Mouse (Mus musculus): ENCODE measurements around the gene Glipr1l1.
"Not testable (repeated sequence)": the region's sequence is repeated elsewhere in the genome, so short reads cannot be mapped to it uniquely, and the experiment has no call there.

The Glipr1l1 gene

DNA sequence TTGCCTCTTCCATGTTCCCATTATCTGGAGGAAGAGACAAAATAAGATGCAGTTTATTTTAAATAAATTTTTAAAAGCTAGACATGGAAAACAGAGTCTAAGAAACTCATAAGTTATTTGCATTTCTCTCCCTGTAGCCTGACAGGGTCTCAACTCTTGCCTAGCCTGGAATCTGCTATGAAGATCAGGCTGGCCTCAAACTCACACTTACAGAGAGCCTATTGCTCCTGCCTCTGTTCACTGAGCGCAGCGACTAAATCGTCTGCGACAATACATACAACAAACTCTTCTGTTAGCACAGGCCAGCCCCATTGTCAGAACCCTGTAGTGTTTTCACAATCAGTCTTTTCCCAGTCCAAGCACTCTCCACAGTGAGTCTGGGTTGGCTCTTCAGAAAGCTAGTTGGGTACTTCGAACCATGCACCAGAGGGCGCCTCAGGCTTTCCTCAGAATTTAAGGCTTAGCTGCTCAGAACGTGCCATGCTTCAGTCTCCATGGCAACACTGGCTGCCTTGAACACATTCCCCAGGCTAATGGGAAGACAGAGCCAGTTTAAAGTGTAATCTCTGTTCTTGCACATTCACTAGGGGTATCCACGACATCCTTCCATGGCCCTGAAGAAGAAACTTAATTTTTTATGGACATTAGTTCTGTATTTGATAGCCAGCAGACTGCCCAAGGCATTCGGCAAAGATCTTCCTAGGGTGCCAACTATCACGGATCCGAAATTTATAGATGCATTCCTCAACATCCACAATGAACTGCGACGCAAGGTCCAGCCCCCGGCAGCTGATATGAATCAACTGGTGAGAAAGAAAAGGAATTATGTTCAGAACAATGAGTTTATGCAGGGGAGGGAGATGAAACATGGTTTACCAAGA is at the start of gene Glipr1l1:
Gene Glipr1l1, plus strand, starts transcription at position 488 of the 881 bp plus-strand sequence.
- DNase-seq = peak; percentile 40

DNA sequence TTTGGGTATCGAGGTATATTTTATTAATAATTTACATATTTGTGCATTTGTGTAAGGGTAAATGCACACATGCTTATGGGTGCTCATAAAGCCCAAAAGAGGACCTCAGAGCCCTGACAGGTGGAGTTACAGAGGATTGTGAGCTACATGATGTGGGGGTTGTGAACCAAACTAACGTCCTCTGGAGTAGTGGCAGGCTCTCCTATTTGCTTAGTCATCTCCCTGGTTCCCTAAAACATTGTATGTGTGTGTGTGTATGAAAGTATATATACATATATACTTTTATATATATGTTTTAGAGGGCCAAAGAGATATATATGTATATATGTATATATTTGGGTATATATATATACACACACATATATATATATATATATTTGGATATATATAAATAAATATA is 36.4 kb upstream of the Glipr1l1 start:
- no peak for DNase-seq

DNA sequence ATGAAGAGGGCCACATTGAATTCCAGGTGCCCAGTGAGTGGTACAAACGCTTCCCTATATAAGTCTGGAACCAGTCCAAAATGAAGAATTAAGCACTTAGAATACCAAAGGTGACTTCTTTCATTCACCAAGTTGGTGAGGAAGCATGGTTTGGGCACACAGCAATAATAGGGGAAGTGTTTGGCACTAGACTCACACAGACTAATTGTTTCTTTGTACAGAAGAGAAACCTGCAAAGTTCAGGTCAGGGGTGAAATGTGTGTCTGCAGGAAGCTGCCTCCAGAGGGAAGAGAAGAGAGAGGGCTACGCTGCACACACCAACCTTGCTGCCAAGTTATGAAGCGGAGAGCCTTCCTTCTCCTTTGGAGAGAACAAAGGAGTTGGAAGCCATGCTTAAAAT is 31.3 kb upstream of the Glipr1l1 start:
- not testable (repeated sequence) for DNase-seq

DNA sequence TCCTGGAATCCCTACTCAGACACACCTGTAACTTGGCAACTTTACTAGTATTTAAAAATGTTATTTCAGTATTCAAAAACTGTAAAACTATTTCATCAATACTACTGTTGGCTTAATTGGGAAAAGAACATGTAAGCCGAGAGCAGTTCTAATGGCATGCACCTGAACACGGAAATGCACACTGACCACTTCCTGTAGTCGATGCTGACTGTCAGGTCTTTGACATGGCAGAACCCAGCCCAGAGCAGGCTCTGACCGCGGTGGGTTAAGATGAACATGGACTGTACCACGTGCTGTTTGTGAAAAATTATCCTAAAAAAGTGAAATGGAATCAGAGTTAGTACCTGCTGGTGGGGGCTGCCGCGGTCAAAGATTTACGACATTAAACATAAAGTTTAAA is 16.5 kb upstream of the Glipr1l1 start:
- not testable (repeated sequence) for DNase-seq

DNA sequence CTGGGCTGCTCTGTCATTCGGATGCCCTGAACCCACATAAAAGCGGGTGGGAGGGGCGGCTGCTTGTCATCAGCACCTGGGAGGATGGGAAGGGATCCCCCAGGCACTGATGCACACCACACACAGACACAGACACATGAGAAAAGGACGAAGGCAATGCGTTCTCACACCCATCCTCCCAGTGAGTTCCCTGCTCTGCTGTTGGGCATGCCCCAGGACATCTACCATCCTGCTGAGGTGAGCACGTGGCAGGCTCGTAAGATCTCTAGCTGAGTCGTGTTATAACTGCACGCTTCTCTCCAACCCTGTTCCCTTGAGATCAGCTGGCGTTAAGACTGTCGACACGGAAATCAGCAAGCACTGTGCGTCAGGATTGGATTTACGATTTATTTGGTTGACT is 15.7 kb upstream of the Glipr1l1 start:
- DNase-seq = not testable (repeated sequence)

DNA sequence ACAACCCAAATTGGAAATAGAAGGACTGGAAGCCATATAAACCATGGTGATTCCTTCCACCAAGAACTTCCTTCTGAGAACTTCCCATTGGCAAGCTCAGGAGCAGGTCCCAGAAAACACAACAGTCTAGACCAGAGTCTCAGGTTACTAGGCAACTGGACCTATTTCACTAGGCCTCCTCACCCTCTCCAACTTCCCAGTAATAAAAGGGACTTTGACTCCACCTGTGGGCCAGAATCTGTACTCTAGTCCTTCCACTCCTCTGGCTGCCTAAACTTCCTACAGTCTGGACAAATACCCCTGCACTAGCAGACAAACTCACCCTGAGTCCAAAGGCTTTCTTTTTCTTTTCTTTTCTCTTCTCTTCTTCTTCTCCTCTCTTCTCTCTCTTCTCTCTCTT is 8.8 kb upstream of the Glipr1l1 start:
- DNase-seq = no peak

DNA sequence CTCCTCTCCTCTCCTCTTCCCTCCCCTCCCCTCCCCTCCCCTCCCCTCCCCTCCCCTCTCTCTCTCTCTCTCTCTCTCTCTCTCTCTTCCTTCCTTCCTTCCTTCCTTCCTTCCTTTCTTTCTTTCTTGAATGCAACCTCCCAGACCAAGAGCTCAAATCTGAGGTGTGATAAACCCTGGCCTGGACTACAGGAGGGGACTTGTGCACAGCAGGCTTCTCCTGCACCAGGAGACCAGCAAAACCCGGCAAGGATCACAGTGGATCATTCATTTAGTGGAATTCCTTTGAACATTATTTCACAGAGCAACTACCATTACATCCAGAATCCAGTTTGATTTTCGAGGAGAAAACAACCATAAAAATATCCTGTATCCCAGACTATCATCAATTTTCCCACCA is 8.0 kb upstream of the Glipr1l1 start:
- not testable (repeated sequence) for DNase-seq

DNA sequence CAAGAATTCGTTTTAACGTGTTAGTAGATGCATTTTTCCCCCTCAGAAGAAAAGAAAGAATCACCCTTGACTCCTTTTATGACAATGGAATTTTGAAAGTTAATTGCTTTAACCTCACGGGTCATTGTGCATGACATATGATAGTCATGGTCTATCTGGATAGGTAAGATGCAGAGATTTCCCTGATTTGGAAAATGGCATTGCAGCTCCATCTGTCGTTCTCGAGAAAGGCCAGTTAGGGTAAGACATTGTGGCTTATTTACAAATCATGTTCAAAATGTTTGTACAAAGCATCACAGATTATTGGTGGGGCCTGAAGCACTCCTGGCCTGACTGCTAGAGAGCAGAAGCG is 570 bp downstream of the Glipr1l1 start:
- DNase-seq = not testable (repeated sequence)

DNA sequence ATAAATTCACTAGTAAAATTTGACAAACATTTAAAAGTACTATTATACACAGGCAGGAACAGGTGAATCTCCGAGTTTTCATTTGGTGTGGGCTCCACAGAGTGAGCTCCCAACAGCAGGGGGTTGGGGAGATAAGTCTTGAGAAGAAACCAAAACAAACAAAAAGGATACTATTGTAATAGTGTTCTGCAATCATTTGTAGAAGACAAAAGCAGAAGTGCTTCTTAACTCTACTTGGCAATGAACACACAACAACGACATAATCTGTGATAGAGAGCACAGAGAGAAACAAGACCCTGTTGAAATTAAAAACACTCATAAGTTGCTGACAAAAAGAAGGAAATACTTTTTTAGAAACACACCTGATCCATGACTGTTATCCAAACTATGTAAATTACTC is 20.1 kb downstream of the Glipr1l1 start:
- DNase-seq = no peak

DNA sequence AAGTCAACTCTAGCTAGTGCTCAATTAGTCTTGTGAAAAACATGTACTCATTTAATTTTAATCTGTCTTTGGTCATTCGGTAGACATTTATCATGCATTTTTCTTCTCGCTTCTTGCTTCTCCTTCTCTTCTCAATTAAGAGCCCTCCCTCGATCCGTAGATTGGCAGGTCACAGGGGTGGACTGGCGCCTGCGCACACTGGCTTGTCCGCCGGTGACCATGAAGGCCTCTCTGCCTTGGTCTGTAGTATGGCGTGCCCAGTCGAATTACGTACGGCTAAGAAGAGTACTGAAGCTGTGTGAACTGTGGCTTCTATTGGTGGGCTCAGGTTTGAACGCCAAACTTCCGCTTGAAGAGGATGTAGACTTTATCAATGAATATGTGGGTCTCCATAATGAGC is 23.2 kb downstream of the Glipr1l1 start, which contains the start of gene Glipr1l2:
Gene Glipr1l2, plus strand, starts transcription at position 198 of the 400 bp plus-strand sequence.
- DNase-seq = no peak

DNA sequence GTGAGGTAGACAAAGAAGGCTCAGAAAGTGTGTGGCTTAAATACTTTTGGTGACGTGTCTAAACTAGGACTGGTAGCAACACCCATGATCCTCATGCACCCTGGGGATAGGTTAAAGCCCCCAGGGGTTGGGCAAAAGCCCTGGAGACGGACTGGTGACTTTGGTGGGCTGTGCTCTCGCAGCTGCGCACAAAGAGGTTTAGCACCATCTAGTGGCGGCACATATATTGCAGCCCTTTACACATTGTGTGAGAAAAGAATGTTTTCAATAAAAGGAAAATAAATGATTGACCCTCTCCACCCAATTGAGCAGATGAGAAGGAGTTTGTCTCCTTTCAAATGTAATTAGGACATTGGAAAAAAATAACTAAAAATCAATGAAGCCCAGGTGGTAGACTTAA is 45.8 kb downstream of the Glipr1l1 start:
- peak; percentile 12 for DNase-seq

DNA sequence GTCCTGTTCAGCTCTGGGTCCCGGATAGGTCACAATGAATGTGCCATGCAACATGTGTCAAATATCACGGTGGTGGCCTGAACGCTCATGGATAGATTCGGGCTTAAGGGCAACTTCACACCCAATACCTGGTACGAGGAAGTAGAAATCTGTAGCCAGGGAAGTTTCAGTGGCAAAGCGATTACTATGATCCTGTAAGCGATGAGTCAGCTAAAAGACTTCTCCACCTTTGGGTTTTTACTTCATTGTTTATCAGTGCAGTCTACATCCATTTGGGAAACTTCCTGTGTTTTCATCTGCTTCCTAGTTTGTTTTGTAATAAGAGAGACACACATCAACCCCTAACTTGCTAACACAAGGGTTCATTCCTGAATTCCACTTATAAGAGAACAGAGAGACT is 50.4 kb downstream of the Glipr1l1 start:
- no peak for DNase-seq

DNA sequence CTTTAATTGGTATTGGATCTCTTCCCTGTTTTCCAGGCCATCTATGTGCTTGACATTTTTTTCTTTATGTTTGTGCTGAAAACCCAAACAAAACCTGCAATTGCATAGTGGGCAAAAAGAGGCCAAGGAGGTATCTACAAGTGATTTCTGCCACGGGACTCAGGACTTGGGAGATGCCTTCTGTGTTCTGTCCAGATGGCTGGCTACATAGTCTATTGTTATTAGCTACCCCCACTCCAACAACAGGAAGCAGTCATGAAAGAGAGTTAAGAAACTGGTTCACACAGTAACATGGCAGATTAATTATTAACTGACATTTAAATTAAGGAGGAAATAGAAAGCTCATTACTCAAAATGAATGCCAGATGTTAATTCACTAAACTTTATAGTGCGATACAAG is 65.1 kb downstream of the Glipr1l1 start:
- not testable (repeated sequence) for DNase-seq

DNA sequence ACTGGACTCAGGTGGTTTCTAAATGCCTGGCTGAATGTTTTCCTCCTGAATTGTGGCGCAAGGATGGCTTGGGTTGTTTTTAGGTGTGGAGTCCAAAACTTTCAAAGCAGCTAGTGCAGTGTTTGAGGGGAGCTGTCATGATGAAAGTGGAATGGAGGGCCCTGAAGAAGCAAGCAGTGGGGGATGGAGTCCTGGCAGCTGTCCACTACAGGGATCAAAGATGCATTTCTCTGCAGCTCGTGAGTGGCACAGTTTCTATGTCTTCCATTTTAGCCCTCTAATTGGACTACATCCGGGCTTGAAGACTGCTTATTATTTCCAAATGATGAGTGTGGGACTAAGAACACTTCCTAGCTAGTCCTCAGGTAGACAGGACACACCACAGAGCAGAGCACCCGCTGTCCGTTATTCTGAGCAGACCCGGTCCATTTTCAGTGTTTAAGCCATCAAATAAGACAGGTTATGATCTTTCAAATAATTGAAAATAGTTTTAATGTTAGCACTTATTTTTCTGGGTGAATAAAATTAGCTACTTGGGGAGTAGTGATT is 67.8 kb downstream of the Glipr1l1 start:
- not testable (repeated sequence) for DNase-seq
